Mouse (Mus musculus) liver, embryonic 14.5 days (tissue): ENCODE measurements around the gene Gfer.

Source experiments
- CTCF ChIP-seq: IDR thresholded peaks from 2 replicates; pipeline ENCODE4 v1.5.1; 2016; ENCODE audit warnings: antibody characterized with exemption, low read depth, control low read depth
- EP300 ChIP-seq: IDR thresholded peaks from 2 replicates; pipeline ENCODE4 v1.6.1; 2016; ENCODE audit warnings: antibody characterized with exemption, low read depth

GRCm38 (mm10) chr17:24729067-24729466 is 33.1 kb upstream of the Gfer start:
- TF ChIP-seq CTCF, result no peak
- TF ChIP-seq EP300, result no peak
